Mouse (Mus musculus) stomach, adult 2 months (tissue): ENCODE data around the gene Cst9. TPM values are rescaled to one million over a fixed set of nuclear protein-coding genes. Genes with fewer than 3 reads are reported as not detected.

Source experiments
- polyA plus RNA-seq: library from polyadenylated mRNA; depleted of rRNA; stranded (reverse); fragments of >200 nt; gene quantifications from 2 replicates; pipeline ENCODE4 v1.2.3, GENCODE M21; 2012; rRNA removed

The Cst9 gene
- polyA plus RNA-seq: not detected in 2 replicates

DNA sequence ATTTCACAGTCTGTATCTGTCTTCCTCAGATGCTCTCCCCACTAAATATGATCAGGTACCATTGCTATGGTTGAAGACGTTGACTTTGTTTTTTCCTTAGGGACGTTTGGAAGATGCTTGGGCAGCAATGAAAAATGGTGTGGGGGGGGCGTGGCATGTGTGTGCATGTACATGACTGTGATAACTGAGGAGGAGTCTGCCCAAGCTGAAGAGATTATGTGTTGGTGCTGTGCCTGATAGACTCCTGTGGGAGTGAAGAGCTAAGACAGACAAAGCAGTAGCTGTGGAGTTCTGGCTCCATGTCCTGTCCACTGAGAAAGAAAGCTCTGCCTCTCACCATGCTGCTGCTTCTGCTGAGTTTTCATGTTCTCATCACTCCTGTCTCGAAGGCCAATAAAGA, at the start of gene Cst9:
Cst9 (plus strand) TSS at position 236 of the 400 bp plus-strand sequence.

DNA sequence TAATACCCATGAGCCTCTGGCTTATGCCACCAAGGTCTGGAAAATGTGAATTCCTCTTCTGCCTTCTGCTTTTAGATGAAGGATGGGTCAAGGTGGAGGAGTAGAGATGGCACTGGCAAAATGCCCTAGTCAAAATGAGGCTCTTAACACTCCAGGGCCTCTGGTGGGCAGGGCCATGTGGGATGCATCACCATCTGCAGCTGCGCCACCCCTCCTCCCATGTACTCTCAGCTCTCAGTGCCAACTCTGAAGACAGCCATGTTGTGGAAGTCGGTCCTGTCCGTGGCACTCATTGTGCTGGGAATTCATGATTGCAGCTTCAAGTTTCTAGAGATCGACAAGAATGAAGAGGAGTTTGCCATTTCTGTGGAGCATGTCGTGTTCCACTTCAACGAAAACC, 45.8 kb upstream of the Cst9 start, which contains the start of gene Cst12:
Cst12 (plus strand) TSS at position 220 of the 400 bp plus-strand sequence.

GRCm38 (mm10) chr2:148798485-148798884, 36.5 kb upstream of the Cst9 start, which contains the start of gene Cst8:
Cst8 (plus strand) TSS chr2:148798785.

GRCm38 (mm10) chr2:148819909-148820308, 15.0 kb upstream of the Cst9 start, which contains the start of gene Cst13:
Cst13 (plus strand) TSS chr2:148820081.

GRCm38 (mm10) chr2:148864966-148865365, 30.0 kb downstream of the Cst9 start, which contains the start of gene 9230104L09Rik:
9230104L09Rik (minus strand) TSS chr2:148865038.

DNA sequence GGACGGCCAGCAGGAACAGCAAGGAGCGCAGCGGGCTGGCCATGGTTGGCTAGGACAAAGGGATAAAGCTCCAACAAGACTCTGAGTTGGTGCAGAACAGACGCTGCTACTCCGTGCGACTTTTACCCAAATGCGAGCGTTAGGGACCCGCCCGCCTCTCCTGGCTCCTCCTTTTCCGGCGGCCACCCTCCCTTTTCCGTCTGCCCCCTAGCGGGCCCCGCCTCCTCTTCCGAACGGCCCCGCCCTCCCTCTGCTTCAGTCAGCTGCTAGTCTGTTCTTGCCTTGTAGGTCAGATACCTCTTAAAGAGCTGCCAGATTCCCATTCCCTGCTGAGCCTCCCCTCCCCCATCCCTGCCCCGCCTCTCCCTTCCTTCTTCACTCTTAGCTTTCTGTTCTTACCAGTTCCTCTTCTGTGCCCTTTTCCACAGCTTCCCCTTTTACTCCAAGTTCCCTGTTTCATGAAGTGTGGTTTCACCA, 40.4 kb downstream of the Cst9 start, which contains the start of gene Cst3:
Cst3 (minus strand) TSS at position 358 of the 477 bp plus-strand sequence.

Other genes with a start within 250 kb of the Cst9 start
- gene Nxt1, start 162.5 kb upstream of the Cst9 start, polyA plus RNA-seq: 6.4 and 7.7 TPM in 2 replicates
- 1.5 and 1.9 TPM in 2 replicates for gene Gzf1, start 154.1 kb upstream of the Cst9 start, polyA plus RNA-seq
- gene Napb, start 102.7 kb upstream of the Cst9 start, polyA plus RNA-seq: 0.04 and 0.17 TPM in 2 replicates
- gene Cstl1, start 84.8 kb upstream of the Cst9 start, polyA plus RNA-seq: not detected in 2 replicates
- 0.18 TPM in 1 of 2 replicates, not detected in the other for gene Cst11, start 63.6 kb upstream of the Cst9 start, polyA plus RNA-seq
- gene 8030411F24Rik, start 53.1 kb upstream of the Cst9 start, polyA plus RNA-seq: not detected in 2 replicates
- gene Cst12, start 45.8 kb upstream of the Cst9 start, polyA plus RNA-seq: not detected in 2 replicates
- 0.14 and 0.20 TPM in 2 replicates for gene Cst8, start 36.4 kb upstream of the Cst9 start, polyA plus RNA-seq
- not detected in 2 replicates for gene Cst13, start 15.1 kb upstream of the Cst9 start, polyA plus RNA-seq
- gene 9230104L09Rik, start 29.9 kb downstream of the Cst9 start, polyA plus RNA-seq: 1.3 TPM in 1 of 2 replicates, not detected in the other
- gene Cst3, start 40.5 kb downstream of the Cst9 start, polyA plus RNA-seq: 635 and 710 TPM in 2 replicates
- not detected in 2 replicates for gene Gm1330, start 168.1 kb downstream of the Cst9 start, polyA plus RNA-seq
- gene Gm10750, start 182.1 kb downstream of the Cst9 start, polyA plus RNA-seq: not detected in 2 replicates